Mouse (Mus musculus) gastrocnemius, postnatal 14 days (tissue): ENCODE results near the gene Tgm4. TPM values are rescaled to one million over a fixed set of nuclear protein-coding genes. Genes with fewer than 3 reads are reported as not detected.
A peak's percentile ranks its signal among the peaks of the same experiment; 100 is the strongest.

Experiments
- DNase-seq: peaks from one replicate; pipeline ENCODE4 v3.0.0; 2021; ENCODE audit warnings: mixed read lengths
- intact Hi-C: fragments of 180-260 bp; cut with DNase I; formaldehyde crosslinking; loops from one replicate; pipeline ENCODE4 v1.15.1; 2025; ENCODE audit warnings: low total_unique reads
- long read RNA-seq, 2 experiments: library from polyadenylated mRNA; stranded (forward); transcript quantifications; one replicate each; pipeline ENCODE4 v2.0.0; 2021
- total RNA-seq, 2 experiments: library from RNA; stranded (reverse); gene quantifications; 2 replicates each; pipeline ENCODE4 v1.2.3; 2021

Tgm4 gene
- under 1 TPM; 0.16 TPM for total RNA-seq
- long read RNA-seq, experiment 1: 0 reads
- long read RNA-seq, experiment 2: 0 reads

GRCm38 (mm10) chr9:123034426-123034825, at the start of gene Tgm4:
Tgm4 (plus strand) TSS chr9:123034726.
- intact Hi-C loops: no loop called here

GRCm38 (mm10) chr9:122998406-122999192, 35.9 kb upstream of the Tgm4 start:
- intact Hi-C loops: no loop called here
- DNase-seq: no peak

More at GRCm38 (mm10) chr9:123034426-123034825, at the start of gene Tgm4:
- DNase-seq: no peak

- no peak for DNase-seq
- intact Hi-C loops: no loop called here
Measured at GRCm38 (mm10) chr9:122999193-122999586, 35.3 kb upstream of the Tgm4 start.

- no peak for DNase-seq
- intact Hi-C loops: no loop called here
Measured at GRCm38 (mm10) chr9:123004718-123005117, 29.8 kb upstream of the Tgm4 start.

GRCm38 (mm10) chr9:123006071-123006470, 28.5 kb upstream of the Tgm4 start:
- intact Hi-C loops: no loop called here
- DNase-seq: no peak

GRCm38 (mm10) chr9:123020995-123021631, 13.4 kb upstream of the Tgm4 start, which contains the start of gene Tmem42:
Tmem42 (plus strand) TSS chr9:123021326.
- intact Hi-C loops: no loop called here
- peak; percentile 87 for DNase-seq

- intact Hi-C loops: no loop called here
- no peak for DNase-seq
Measured at GRCm38 (mm10) chr9:123021636-123022379, 12.7 kb upstream of the Tgm4 start.

GRCm38 (mm10) chr9:123024201-123024600, 10.3 kb upstream of the Tgm4 start:
- no peak for DNase-seq
- intact Hi-C loops: no loop called here

GRCm38 (mm10) chr9:123031496-123032246, 2.9 kb upstream of the Tgm4 start:
- intact Hi-C loops: no loop called here
- DNase-seq: no peak

- DNase-seq: no peak
- intact Hi-C loops: no loop called here
Measured at GRCm38 (mm10) chr9:123047665-123048064, 13.1 kb downstream of the Tgm4 start.

GRCm38 (mm10) chr9:123058724-123059292, 24.3 kb downstream of the Tgm4 start:
- intact Hi-C loops: no loop called here
- no peak for DNase-seq

- intact Hi-C loops: no loop called here
- no peak for DNase-seq
Measured at GRCm38 (mm10) chr9:123060172-123060571, 25.6 kb downstream of the Tgm4 start.

- DNase-seq: no peak
- intact Hi-C loops: no loop called here
Measured at GRCm38 (mm10) chr9:123079149-123079548, 44.6 kb downstream of the Tgm4 start.

- intact Hi-C loops: no loop called here
- DNase-seq: no peak
Measured at GRCm38 (mm10) chr9:123080355-123080754, 45.8 kb downstream of the Tgm4 start.

GRCm38 (mm10) chr9:123080796-123081195, 46.3 kb downstream of the Tgm4 start:
- intact Hi-C loops: no loop called here
- DNase-seq: no peak

GRCm38 (mm10) chr9:123085373-123085772, 50.8 kb downstream of the Tgm4 start:
- intact Hi-C loops: no loop called here
- DNase-seq: no peak

GRCm38 (mm10) chr9:123087558-123087957, 53.0 kb downstream of the Tgm4 start:
- no peak for DNase-seq
- intact Hi-C loops: no loop called here

- no peak for DNase-seq
- intact Hi-C loops: no loop called here
Measured at GRCm38 (mm10) chr9:123090844-123091243, 56.3 kb downstream of the Tgm4 start.
